Mouse (Mus musculus): ENCODE data around the gene Cbl. TPM values are rescaled to one million over a fixed set of nuclear protein-coding genes. Genes with fewer than 3 reads are reported as not detected.
"Not testable (repeated sequence)": the region's sequence is repeated elsewhere in the genome, so short reads cannot be mapped to it uniquely, and the experiment has no call there.

Cbl gene
- polyA plus RNA-seq, 1 experiment: 16.0 TPM

DNA sequence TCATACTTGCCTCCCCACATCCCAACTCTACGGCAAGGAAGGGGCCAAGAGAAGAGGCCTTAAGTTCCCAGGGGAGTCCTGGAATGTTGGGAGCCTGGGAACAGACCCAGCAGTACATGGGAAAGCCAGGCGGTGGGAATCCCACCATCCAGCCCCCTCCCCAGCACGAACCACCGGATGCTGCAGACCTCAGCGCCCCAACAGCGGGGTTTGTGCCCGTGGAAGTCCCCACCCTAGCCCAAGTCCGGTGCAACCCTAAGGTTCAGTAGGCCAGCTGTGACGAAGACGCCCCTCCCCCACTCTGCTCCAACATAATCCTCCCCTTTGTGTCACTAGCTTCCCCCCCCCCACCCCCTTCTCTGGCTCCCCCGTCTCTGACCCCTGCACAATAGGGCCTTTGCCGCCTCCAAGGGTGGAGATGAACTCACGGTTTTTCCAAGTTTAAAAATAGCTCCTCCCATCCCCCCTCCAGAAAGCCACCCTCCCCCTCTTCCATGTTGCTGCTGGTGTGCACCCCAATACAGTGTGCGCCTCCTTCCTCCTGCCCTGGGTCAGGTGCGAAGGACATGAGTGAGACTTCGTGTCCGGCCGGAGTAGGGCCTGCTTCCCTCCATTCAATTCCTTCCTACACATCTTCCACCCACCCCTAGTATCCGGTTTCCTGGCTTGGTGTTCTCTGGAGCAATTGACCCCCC is 103.1 kb downstream of the Cbl start:
- no peak for DNase-seq (ENCODE audit: low spot score)

DNA sequence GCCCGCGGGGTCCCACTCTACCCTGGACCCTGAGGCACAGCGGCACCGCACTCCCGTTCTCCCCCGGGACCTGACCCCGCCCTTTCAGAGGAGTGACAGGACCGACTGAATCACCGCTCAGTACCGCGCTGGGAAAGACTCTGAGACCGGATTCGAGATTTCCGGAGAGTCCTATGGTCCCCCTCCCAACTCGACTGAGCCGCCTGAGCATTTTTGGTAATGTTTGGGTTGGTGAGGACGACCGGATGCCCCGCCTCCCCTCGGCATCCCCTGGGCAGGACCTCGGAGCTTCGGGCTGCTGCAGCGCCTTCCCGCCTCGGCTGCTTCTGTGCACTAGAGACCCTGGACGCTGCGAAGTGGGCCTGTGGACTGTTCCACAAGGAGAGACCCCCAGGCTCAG is 103.8 kb downstream of the Cbl start:
- no peak for DNase-seq (ENCODE audit: low spot score)

DNA sequence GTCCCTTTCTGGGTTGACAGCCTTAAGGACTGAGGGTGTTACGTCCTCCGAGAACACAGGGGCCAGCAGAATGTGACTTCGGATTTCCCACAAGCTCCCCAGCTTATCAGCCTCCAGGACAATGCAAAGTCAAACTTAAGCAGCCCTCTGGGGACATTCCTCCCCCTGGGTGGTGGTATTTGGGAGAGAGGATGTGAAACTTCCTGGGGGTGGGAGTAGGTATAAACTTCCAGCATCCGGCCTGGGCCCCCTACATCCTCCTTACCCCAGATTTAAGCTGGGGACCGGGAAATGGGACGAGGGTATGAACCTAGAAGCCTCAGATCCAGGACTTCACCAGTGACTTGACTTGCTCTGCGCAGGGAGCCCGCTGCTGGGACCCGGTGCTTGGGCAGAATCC is 104.2 kb downstream of the Cbl start:
- no peak for DNase-seq (ENCODE audit: low spot score)

DNA sequence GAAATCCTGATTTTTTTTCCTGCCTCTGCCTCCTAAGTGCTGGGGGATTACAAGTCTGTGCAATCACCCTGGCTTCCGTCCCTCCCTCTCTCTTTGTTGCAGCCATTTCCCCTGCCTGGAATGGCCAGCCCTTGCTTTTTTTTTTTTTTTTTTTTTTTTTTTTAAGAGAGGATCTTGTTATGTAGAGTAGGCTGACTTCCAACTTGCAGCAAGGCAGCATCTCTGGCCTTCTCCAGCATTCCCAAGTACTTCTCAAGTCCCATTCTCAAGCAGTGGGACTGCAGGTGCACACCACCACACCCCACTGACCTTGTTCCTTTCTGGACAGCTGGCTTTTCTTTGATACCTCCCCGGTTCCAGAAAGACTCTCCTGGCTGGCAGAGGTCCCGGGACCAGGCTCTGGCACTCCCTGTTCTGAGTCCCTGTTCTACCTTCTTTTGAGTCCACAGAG is 106.5 kb downstream of the Cbl start:
- DNase-seq (ENCODE audit: low spot score): no peak

DNA sequence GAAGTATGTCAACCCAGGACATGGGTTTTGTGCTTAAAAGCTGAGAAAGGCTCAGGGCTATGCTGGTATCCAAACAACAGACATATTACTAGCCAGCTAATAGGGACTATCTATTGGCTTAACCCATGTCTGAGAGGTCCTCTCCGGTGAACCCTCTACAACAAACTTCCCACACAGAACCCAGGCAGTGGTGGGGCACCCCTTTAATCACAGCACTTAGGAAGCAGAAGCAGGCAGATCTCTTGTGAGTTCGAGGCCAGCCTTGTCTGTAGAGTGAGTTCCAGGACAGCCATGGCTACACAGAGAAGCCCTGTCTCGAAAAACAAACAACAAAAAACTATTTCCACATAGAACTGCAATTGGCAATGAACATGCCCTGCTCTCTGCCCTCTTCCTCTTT is 107.1 kb downstream of the Cbl start:
- no peak for DNase-seq (ENCODE audit: low spot score)

DNA sequence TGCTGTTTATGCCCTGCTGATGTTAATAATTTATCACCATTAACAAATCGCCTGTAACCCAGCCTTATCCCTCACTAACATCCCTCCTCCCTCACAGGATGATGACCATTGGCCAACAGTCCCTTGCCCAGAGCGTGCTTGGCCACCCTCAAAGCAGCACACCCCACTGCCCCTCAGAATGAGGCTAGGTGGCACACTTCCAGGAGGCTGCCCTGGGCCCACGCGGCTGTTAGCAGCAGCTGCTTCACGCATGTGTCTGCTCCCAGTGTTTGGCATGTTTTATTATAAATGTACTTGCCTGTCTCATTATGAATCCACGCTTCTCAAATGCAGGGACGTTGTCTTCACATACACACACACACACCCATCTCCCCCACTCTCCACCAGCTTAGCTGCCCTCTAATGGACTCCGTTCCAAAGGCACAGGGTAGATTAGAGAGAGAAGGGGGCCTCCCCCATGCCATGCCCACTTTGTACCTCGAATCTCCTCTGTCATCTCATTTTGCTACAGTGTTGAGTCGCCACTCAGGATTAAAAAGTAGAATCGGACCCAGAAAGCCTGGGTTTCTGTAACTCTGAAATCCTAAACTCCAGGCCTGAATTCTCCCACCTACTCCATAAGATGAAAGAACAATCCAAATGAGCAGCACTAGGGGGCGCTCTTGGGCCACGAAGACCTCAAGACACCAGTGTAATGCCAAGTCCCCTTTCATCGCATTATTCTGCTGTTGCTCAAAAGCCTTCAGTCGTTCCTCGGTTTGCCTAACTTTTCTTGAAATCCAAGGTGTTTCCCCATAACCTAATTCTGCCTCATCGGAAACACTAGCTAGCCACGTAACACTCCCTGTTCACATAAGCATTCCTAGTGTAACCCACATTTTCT is 108.1 kb downstream of the Cbl start:
- no peak for DNase-seq (ENCODE audit: low spot score)

DNA sequence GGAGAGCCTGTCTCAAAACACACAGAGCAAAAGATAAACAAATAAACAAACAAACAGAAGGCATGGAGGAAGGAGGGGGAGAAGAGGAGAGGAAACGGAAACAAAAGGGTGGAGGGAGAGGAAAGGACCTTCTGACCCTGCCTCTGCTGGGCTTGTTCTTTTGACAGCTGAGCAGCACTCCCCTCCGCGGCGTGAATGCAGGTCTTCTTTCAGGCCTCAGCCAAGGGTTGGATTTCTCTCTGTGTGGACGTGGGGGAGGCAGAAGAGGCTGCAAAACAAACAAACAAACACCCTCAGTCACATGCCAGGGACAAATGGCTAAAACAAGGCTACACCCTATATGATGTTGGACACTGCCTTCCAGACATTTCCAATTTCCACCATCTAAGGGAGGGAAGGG is 108.8 kb downstream of the Cbl start:
- DNase-seq (ENCODE audit: low spot score): no peak

DNA sequence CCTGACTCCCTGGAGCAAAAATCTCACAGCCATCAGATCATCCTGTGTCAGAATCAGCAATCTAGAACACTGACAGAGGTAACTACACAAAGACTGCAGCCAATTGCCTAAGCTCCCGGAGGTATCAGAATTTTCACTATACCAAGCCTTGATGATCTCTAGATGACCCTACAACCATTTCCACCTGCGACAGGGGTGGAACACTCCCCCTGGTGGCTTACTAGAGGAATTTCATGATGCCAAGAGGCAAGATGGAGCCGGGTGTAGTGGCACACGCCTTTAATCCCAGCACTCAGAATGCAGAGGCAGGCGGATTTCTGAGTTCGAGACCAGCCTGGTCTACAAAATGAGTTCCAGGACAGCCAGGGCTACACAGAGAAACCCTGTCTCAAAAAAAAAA is 109.5 kb downstream of the Cbl start:
- DNase-seq (ENCODE audit: low spot score): no peak

DNA sequence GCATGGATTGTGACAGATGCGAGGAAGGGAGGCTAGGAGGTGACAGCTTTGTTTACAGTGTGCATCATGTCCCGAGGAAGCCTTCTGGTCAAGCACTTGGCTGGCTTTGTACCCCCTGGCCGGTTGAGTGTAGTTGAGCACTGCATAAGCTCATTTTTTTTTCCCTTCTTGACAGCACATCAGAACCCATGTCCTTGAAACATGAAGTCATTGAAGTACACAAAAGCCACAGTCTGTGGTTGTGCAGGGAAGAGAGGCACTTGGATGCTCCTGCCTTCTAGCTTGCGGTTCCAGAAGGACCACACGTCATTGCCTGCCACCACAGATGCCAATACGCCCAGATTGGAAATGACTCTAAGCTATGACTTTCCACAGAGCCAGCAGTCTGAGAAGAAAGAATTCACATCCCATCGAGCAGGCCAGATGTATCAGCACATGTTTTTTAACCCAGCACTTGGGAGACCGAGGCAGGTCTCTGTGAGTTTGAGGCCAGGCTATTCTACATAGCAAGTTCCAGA is 113.8 kb downstream of the Cbl start:
- DNase-seq (ENCODE audit: low spot score): no peak

DNA sequence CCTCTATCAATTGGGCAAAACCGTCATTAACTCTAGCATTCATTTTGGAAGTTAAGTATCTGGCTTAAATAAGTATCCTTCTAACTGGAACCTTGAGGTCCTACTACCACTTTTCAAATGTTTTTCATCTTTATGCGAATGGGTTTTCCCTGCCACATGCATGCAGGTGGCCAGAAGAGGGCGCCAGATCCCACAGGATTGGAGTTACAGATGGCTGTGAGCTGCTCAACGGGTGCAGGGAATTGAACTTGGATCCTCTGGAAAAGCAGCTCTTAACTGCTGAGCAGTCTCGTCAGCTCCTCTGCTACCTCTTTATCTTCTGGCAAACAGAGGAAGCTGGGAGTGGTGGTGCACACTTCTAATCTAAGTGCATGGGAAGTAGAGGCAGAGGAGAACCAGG is 114.8 kb downstream of the Cbl start:
- no peak for DNase-seq (ENCODE audit: low spot score)

DNA sequence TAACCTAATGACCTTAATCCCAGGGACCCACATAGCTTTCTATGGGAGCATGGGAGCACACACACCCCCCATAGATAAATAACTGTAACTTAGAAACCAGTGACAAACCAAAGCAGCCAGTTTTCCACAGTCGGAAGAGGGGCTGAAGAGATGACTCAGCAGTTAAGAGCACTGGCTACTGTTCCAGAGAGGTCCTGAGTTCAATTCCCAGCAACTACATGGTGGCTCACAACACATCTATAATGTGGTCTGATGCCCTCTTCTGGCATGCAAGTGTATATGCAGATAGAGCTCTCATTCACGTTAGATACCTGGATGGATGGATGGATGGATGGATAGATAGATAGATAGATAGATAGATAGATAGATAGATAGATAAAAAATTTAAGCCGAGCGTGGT is 117.7 kb downstream of the Cbl start:
- DNase-seq (ENCODE audit: low spot score): no peak

DNA sequence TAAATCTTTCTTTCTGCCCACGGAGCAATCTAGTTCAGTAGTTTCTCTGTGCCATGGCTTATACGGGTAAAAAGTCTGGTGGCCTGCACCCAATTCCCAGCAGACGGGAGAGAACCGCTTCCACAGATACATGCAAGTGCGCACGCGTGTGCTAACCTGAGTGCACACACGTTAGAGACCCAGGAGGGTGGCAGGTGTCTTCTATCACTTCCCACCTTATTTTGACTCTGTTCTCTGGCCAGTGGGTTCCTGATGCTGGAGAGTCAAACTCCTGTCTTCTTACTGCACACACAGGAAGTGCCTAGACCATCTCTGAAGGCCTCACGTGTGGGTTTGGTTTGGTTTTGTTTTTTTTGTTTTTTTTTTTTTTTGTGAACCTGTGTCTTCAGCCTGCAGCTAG is 118.2 kb downstream of the Cbl start:
- DNase-seq (ENCODE audit: low spot score): no peak

DNA sequence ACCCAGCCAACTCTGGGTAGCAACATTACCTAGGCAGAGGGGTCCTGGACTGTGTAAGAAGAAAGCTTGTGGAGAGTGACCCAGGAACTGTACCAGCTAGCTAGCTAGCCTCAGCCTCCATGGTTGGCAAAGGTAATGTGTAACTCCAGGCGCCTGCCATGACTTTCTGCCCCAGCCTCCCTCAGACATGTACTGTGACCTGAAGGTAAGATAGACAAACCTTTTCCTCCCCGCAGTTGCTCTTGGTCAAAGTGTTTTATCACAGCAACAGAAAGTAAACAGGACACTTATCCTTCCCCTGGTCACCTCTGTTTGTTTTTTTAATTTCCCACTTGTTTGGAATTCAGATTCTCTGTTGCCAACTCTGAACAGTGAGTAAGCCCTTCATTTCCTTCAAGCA is 119.4 kb downstream of the Cbl start:
- DNase-seq (ENCODE audit: low spot score): no peak

DNA sequence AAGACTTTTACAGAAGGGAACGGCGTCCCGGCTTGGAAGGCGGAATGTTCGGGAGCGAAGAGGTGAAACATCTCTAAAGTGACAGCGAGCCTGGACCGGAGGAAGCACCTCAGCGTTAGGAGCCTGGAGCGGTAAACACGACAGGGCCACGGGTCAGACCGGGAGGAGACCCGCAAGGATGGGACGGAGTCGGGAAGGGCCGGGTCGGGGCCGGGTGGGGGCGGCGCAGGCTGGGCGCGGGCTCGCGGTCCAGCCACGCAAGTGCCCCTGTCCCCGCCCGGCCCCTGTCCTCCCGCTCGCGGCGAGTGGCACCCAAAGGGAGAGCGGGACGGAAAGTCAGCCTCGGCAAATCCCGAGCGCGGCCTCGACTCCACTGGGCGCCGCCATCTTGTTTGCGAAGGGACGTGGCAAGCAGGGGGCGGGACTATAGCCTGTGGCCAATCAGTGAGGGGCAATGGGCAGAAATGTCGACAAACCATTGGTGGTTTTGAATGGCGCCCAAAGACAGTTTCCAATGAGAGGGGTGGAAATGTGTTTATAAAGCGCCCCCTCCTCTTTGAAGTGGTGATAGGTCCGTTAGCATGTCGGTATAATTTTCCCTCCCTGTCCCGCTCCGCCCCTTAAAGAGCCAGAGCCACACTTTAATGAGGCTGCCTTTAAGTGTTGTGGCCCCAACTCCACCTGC is 120.6 kb downstream of the Cbl start, which contains the start of the genes Gm49380 and Rnf26:
Gm49380 (minus strand) TSS at position 396 of the 685 bp plus-strand sequence.
Rnf26 (minus strand) TSS at position 413 of the 685 bp plus-strand sequence.
- peak; percentile 83 for DNase-seq (ENCODE audit: low spot score)

DNA sequence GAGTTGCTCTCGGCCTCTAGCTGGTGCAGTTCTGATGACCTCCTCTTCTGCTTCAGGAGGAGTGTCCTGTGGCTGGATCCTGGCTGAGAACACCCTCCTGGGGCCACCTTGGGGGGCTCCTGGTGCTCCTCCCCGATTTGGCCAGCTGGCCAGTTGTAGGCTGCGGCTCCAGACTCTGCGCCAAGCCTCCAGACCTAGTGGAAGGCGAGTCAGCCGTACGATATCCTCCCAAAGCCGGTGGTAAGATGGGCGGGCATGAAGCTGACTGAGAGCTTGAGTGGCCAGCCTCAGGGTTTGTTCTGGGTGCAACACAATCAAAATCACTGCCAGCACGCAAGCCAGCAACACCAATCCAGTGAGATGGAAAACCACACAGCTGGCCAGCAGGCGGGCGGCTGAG is 121.9 kb downstream of the Cbl start:
- DNase-seq (ENCODE audit: low spot score): not testable (repeated sequence)

DNA sequence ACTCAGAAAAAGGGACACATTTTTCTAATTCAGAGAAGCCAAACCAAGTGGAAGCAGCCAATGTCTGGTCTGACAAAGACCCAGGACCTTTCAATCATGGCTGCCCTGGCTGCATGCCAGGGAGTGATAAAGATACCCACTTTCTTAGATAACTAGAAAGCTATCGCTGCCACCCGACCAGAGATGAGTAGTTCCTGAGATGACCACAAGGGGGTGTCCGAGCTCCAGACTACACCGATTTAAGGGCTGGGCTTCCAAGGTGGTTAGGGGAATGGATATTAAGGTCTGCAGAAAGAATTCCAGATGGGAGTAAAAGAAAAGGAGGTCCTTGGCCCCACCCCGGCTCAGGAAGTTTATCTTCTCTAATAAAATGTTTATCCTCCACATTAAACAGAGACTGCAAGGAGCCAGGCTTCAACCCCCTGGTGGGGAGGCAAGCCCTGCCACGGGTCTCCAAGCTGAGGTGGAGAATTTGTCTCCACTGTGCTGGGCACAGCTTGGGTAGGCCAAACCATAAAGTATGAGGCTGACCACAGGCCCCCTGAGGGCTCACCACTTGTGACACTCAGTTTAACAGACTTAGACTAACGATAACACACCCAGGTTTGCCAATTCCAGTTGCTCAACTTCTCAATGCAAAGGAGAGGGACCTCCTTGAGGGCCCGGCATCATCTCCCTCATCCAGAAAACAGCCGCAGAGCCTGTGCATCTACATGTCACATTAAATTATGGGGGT is 124.3 kb downstream of the Cbl start:
- DNase-seq (ENCODE audit: low spot score): no peak

DNA sequence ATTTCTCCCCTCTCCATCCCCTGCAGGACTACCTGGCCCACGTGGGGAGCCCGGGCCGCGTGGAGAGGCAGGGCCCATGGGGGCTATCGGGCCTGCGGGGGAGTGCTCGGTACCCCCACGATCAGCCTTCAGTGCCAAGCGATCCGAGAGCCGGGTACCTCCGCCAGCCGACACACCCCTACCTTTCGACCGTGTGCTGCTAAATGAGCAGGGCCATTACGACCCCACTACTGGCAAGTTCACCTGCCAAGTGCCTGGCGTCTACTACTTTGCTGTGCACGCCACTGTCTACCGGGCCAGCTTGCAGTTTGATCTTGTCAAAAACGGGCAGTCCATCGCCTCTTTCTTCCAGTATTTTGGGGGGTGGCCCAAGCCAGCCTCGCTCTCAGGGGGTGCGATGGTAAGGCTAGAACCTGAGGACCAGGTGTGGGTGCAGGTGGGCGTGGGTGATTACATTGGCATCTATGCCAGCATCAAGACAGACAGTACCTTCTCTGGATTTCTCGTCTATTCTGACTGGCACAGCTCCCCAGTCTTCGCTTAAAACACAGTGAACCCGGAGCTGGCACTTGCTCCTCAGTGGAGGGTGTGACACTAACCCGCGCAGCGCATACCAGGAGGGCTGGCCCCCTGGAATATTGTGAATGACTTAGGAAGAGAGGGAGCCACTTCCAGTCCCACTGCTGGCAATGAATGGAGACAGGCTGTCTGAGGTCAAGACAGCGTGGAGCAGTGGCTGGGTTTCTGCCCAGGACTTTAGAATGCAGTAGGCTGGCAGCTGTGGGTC is 125.4 kb downstream of the Cbl start:
- no peak for DNase-seq (ENCODE audit: low spot score)

DNA sequence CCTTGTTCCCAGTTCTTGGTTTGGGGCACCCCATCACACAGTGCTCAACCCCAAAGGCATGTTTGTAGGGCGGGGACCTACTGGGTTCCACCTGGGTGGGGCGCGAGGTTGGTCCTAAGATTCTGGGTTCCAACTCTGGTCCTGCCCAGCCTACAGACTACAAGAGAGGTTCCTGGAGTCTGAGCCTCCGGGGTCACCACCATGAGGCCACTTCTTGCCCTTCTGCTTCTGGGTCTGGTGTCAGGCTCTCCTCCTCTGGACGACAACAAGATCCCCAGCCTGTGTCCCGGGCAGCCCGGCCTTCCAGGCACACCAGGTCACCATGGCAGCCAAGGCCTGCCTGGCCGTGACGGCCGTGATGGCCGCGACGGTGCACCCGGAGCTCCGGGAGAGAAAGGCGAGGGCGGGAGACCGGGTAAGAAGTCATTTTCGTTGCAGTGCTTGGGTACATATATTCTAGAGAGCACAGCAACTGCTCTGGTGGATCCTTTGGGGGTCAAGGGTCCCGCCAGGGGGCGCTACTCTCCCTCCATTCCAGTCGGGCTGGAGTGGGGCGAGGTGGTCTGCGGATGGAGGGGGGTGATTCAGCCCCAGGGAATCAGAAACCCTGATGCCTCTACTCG is 126.2 kb downstream of the Cbl start:
- no peak for DNase-seq (ENCODE audit: low spot score)

DNA sequence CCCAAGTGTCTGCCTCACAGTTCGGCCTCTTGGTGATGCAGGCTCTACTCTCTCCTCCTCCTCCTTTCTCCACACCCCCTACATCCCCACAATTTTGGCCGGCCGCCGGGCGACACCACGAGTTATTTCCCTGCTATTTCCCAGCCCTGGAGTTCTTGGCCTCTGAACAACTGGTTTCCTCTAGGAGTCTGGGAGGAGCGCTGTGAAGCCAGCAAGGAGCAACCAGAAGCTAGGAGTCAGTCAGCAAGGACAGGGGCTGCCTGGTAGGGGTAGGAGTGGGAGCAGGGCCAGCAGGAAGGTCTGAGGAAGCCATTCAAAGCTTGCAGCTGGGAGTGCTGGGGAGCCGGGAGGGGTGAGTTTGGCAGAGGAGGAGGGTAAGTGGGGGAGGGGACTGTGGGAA is 126.7 kb downstream of the Cbl start, which contains the start of gene C1qtnf5:
C1qtnf5 (plus strand) TSS at position 136 of the 400 bp plus-strand sequence.
- no peak for DNase-seq (ENCODE audit: low spot score)

DNA sequence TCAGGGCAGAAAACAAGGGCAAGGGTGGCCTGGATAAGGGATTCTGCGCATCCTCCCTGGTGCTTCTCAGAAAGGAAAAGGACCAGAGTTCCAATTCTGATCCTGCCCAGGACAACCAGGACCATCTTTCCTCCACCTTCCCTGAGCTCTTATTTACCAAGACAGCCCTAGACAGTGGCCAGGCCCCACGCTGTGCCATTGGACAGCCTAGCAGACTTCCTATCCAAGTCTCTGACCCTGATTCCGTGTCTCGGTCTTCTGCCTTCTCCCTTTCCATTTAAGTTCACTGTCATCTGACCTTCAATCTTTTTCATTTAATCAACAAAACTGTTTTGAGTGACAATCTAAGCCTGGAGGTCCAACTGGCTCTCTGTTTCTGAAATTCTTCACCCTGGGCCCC is 127.3 kb downstream of the Cbl start:
- DNase-seq (ENCODE audit: low spot score): no peak
